Mouse (Mus musculus): ENCODE results near the gene 4930449I24Rik. TPM values are rescaled to one million over a fixed set of nuclear protein-coding genes. Genes with fewer than 3 reads are reported as not detected.

The 4930449I24Rik gene
- polyA plus RNA-seq, 1 experiment from 2014 or later, result not detected

Other genes starting within 250 kb of the 4930449I24Rik start
- gene Wasf3, start 117.4 kb upstream of the 4930449I24Rik start, polyA plus RNA-seq (2015; fragmentation: Nextera tagmentation; extraction: Ambion mirVana), result 1.9 and 2.0 TPM in 2 replicates
- gene Gm6408, start 20.4 kb upstream of the 4930449I24Rik start, polyA plus RNA-seq (2015; fragmentation: Nextera tagmentation; extraction: Ambion mirVana), result not detected in 2 replicates
- not detected in 2 replicates for gene Gm6370, start 11.0 kb upstream of the 4930449I24Rik start, polyA plus RNA-seq (2015; fragmentation: Nextera tagmentation; extraction: Ambion mirVana)
- not detected in 2 replicates for gene Gm3402, start 11.7 kb downstream of the 4930449I24Rik start, polyA plus RNA-seq (2015; fragmentation: Nextera tagmentation; extraction: Ambion mirVana)
- not detected in 2 replicates for gene Gm3404, start 23.4 kb downstream of the 4930449I24Rik start, polyA plus RNA-seq (2015; fragmentation: Nextera tagmentation; extraction: Ambion mirVana)
- not detected in 2 replicates for gene Gm3409, start 35.2 kb downstream of the 4930449I24Rik start, polyA plus RNA-seq (2015; fragmentation: Nextera tagmentation; extraction: Ambion mirVana)
- not detected in 2 replicates for gene Gm3415, start 53.7 kb downstream of the 4930449I24Rik start, polyA plus RNA-seq (2015; fragmentation: Nextera tagmentation; extraction: Ambion mirVana)
- gene Gpr12, start 82.8 kb downstream of the 4930449I24Rik start, polyA plus RNA-seq (2015; fragmentation: Nextera tagmentation; extraction: Ambion mirVana), result 0.61 and 0.68 TPM in 2 replicates